Mouse (Mus musculus) myocyte (in vitro differentiated cells): ENCODE data around the gene Bean1.

ENCODE experiments used
- MYOD1 ChIP-seq, 3 experiments: IDR thresholded peaks; one replicate each; pipeline ENCODE4 v1.6.1; 2011; ENCODE audit warnings: control low read depth in 2 of 3, low read depth in 2 of 3, mild to moderate bottlenecking in 2 of 3, moderate library complexity in 1 of 3; ENCODE audit not compliant: insufficient read length in 2 of 3, control insufficient read depth in 1 of 3
- POLR2A ChIP-seq: IDR thresholded peaks from one replicate; pipeline ENCODE4 v1.6.1; 2011; ENCODE audit warnings: low read depth, mild to moderate bottlenecking, control low read depth, moderate library complexity; ENCODE audit not compliant: insufficient read length
- TCF3 ChIP-seq: IDR thresholded peaks from one replicate; pipeline ENCODE4 v1.6.1; 2011; ENCODE audit warnings: low read depth, control low read depth; ENCODE audit not compliant: insufficient read length
- USF1 ChIP-seq: IDR thresholded peaks from one replicate; pipeline ENCODE4 v1.6.1; 2011; ENCODE audit warnings: low read depth, mild to moderate bottlenecking, control low read depth, moderate library complexity

DNA sequence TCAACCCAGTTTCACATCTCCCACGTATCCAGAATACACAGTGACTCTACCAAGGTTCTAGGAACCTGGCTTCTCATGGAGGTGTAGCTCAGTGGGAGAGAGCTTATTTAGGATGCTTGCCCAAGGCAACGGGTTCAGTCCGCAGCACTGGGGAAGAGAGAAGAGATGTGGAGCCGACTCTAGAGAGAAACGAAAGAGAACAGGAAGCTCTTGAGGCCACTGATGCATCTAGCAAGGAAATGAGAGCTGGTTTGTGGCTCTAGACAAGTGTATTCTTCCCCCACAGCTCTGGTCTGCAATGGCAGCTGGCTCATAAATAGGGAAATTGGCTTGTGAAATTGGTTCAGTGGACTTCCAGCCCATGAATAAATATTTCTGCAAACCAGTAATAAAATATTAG, 29.6 kb downstream of the Bean1 start:
- TF ChIP-seq POLR2A (no peak), USF1 (no peak), TCF3 (no peak), MYOD1 (IDR thresholded peaks at IDR 0.05; ENCODE audit: control insufficient read depth in 1 of 3, insufficient read length in 2 of 3, low read depth in 2 of 3) (no peak)
